Mouse (Mus musculus): ENCODE measurements around the gene Kdelc1. TPM values are rescaled to one million over a fixed set of nuclear protein-coding genes. Genes with fewer than 3 reads are reported as not detected.

The Kdelc1 gene
- polyA plus RNA-seq, 3 experiments from 2014 or later = 15.7 to 22.5 (median 16.8) TPM

DNA sequence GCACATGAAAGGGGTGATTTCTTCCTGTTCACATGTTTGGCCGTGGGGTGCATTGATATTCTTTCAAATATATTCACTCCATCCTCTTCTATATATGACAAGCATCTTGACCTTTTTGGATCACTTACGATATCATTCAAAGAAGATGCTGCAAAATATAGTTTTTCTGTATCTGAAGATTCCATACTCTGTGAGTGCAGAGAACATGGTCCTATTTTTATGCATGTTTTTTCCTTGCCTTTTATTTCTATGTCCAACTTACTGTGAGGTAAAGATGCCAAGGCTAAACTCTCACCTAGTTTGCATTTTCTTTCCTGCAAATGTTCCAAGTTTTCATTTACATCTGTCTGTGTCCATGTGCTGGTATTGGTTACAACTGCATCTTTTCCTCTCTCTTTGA, 56.8 kb downstream of the Kdelc1 start, which contains the start of gene Gm8251:
Gene Gm8251, minus strand, starts transcription at position 101 of the 400 bp plus-strand sequence.
- ATAC-seq = no peak

DNA sequence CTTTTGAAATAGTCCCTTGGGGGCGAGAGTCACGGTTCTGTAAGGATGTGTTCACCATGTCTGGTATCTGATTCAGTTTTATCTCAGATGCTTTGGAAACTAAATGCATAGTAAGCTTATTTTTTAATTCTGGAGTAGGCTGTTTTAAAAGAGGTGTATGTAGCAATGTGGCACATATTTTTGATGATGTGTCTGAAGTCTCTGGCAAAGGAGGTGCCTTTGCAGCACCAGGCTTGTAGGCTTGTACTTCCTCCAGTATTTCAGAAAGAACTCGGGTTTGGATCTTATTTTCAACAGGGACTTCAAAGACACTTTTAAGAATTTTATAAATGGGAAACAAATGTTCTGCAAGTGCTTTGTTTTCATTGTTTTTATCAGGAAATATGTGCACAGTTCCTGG, 60.8 kb downstream of the Kdelc1 start:
- ATAC-seq = no peak

Other genes with a start within 250 kb of the Kdelc1 start
- 100 to 1,000 TPM; 116 to 130 (median 128) TPM for gene Tpp2, start 185.2 kb downstream of the Kdelc1 start, polyA plus RNA-seq (2017; shearing (Covaris generic))
- gene Mettl21c, start 98.8 kb downstream of the Kdelc1 start, polyA plus RNA-seq (2017; shearing (Covaris generic)) = 1 to 10 TPM; 2.0 to 2.4 (median 2.1) TPM
- under 1 TPM in 2 of 3 experiments, not detected in 1; 0.12 to 0.16 TPM for gene Gm8251, start 56.9 kb downstream of the Kdelc1 start, polyA plus RNA-seq (2017; shearing (Covaris generic))
- gene Tex30, start 16.4 kb downstream of the Kdelc1 start, polyA plus RNA-seq (2017; shearing (Covaris generic)) = 10 to 100 TPM; 36.4 to 83.3 (median 44.5) TPM
- 10 to 100 TPM; 13.8 to 18.3 (median 18.1) TPM for gene Bivm, start 149 bp upstream of the Kdelc1 start, polyA plus RNA-seq (2017; shearing (Covaris generic))
- 10 to 100 TPM; 14.8 to 17.8 (median 17.7) TPM for gene Ercc5, start 28.9 kb upstream of the Kdelc1 start, polyA plus RNA-seq (2017; shearing (Covaris generic))
- not detected for gene Mettl21e, start 100.2 kb upstream of the Kdelc1 start, polyA plus RNA-seq (2017; shearing (Covaris generic))

Measured in inflammation-experienced regulatory T-cells, adult 6 months (primary cell).